Mouse (Mus musculus): ENCODE measurements around the gene Ogg1. TPM values are rescaled to one million over a fixed set of nuclear protein-coding genes. Genes with fewer than 3 reads are reported as not detected.

Gene Ogg1
- polyA plus RNA-seq, 1 experiment from 2014 or later, result 13.8 TPM

DNA sequence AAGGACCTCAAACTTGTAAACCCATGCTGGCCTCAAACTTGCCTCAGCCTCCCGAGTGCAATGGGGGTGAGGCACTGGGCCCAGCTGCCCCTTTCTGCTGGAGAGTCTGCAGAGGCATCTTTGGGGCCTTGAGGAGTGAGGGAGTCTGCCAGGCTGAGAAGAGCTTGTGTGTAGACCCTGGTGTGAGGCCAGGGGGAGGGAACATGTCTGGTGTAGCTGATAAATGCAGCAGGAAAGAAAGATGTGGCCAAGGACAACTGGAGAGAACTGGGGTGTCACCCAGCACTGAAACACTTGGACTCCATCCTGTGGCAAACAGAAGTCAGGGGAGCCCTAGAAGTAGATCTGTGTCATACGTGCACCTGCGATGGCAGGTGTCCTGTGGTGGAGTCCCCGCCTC lies 46.7 kb downstream of the Ogg1 start:
- H3K36me3 ChIP-seq (ENCODE audit: control insufficient read depth, insufficient read depth, low read length), result peaks cover 21% of the 10 kb centered on the region
- peaks cover under 1% of the 10 kb centered on the region; the same call in 1 of the 2 replicates for H3K4me1 ChIP-seq (ENCODE audit: control insufficient read depth, insufficient read depth, low read length)
- DNase-seq (ENCODE audit: low spot score, missing footprints) (no peak), ATAC-seq (ENCODE audit: low FRiP score) (no peak)
- no peak overlapping the region for H3K4me3 ChIP-seq (ENCODE audit: low read depth, low read length)
- no peaks in the 10 kb centered on the region for H3K9me3 ChIP-seq (ENCODE audit: control insufficient read depth, low read length)
- H3K27ac ChIP-seq (ENCODE audit: low read depth, low read length), result no peak overlapping the region
- no peak overlapping the region for H3K9ac ChIP-seq (ENCODE audit: low read length)
- H3K27me3 ChIP-seq (ENCODE audit: control insufficient read depth, insufficient read depth, low read length), result no peaks in the 10 kb centered on the region
- 87% methylated on average over 4 of the region's 4 CpGs for WGBS
- H3K4me2 ChIP-seq, result no peak overlapping the region

DNA sequence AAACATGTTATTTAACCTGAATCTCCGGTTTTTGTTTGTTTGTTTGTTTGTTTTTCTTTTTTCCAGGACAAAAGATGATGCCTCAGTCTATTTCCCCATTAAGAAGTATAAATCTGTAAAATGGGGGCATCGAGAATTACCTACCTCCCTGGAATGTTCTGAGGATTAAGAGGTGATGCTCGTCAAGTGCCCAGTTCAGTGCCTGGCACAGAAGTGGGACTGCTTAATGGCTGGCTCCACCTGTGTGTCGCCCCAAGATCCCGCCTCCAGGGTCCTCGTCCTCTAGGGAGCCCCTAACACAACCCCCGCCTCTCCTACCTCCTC lies 50.4 kb downstream of the Ogg1 start:
- WGBS, result 10% methylated on average over 7 of the region's 7 CpGs
- H3K4me2 ChIP-seq, result peak overlapping the region; percentile 94

DNA sequence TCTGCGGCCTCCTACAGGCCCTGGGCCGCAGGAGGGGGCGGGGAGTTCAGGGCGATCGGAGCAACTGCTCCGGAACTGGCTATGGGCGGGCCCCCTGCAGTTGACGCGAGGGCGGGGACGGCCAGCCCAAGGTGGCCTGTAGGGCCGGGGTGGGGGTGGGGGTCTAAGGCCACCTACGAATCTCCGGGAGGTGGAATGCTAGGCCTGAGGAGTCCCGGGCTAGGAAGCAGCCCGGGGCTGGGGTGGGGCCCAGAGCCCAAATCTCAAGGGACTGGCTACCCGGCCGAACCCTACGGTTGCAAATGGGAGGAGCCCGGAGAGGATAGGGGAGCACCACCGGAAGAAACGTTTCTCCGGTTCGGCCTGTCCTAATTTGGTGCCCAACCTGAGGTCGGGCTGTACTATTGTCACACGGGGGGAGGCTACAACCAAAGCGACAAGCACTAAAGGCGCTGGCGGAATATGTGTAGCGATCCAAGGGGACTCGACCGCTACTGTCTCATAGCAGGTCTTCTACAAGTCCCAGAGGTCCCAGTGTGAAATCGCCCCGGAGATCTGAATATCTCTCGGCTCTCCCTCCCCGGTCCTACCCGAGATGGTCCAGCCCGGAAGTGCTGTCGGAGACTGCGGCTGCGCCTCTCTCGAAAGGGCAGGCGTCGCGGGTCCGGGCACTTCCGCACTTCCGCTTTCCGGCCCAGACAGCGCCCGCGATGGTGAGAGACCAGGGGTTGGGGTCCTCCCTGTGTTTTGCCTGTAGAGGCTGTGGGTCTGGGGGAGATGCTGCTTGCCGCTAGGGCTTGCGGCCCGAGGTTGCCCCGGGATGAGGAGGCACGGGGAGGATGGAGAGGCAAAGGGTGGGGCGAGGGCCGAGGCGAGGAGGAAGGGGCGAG lies 51.0 kb downstream of the Ogg1 start, which contains the start of the genes Tada3 and Arpc4:
Tada3 (minus strand) TSS at position 388 of the 890 bp plus-strand sequence.
Arpc4 (plus strand) TSS at position 620 of the 890 bp plus-strand sequence.
- H3K9ac ChIP-seq (ENCODE audit: low read length), result peak within 1 kb of the TSS; percentile 92
- under 1% methylated on average over 61 of the region's 61 CpGs for WGBS

More for the DNA sequence above, 50.4 kb downstream of the Ogg1 start:
- H3K27me3 ChIP-seq (ENCODE audit: control insufficient read depth, insufficient read depth, low read length), result no peaks in the 10 kb centered on the region
- no peak for ATAC-seq (ENCODE audit: low FRiP score)
- peak overlapping the region; percentile 84 for H3K27ac ChIP-seq (ENCODE audit: low read depth, low read length)
- DNase-seq (ENCODE audit: low spot score, missing footprints), result peak; percentile 85
- H3K4me1 ChIP-seq (ENCODE audit: control insufficient read depth, insufficient read depth, low read length), result peaks cover 11% of the 10 kb centered on the region
- peak overlapping the region; percentile 98 for H3K4me3 ChIP-seq (ENCODE audit: low read depth, low read length)
- peak overlapping the region; percentile 92 for H3K9ac ChIP-seq (ENCODE audit: low read length)
- no peaks in the 10 kb centered on the region for H3K9me3 ChIP-seq (ENCODE audit: control insufficient read depth, low read length)
- peaks cover 19% of the 10 kb centered on the region; the same call in 1 of the 2 replicates for H3K36me3 ChIP-seq (ENCODE audit: control insufficient read depth, insufficient read depth, low read length)

DNA sequence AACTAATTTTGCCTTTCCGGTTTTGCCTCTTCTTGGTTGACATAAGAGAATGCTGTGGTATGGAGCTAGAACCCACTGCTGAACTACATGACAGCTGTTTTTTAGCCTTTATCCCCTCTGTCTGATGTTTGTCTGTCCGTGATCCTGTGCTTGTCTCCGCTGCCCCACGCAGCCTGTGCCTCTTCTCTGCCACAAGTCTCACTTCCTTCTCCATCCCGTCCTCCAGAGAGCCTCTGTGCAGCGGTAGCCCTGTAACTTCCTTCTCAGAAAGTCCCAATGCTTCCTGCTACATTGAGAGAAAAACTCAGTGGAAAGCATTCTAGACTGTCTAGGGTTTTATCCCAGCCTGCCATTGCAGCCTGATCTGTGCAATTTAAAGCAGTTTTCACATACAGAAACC lies 52.5 kb downstream of the Ogg1 start:
- ATAC-seq (ENCODE audit: low FRiP score) (no peak), DNase-seq (ENCODE audit: low spot score, missing footprints) (no peak)
- peaks cover 16% of the 10 kb centered on the region; the same call in 1 of the 2 replicates for H3K36me3 ChIP-seq (ENCODE audit: control insufficient read depth, insufficient read depth, low read length)
- H3K27ac ChIP-seq (ENCODE audit: low read depth, low read length), result no peak overlapping the region
- no peak overlapping the region for H3K9ac ChIP-seq (ENCODE audit: low read length)
- 93% methylated on average over 6 of the region's 6 CpGs for WGBS
- no peaks in the 10 kb centered on the region for H3K27me3 ChIP-seq (ENCODE audit: control insufficient read depth, insufficient read depth, low read length)
- peak overlapping the region; percentile 11 for H3K4me2 ChIP-seq
- peaks cover 11% of the 10 kb centered on the region for H3K4me1 ChIP-seq (ENCODE audit: control insufficient read depth, insufficient read depth, low read length)
- H3K4me3 ChIP-seq (ENCODE audit: low read depth, low read length), result peak overlapping the region; percentile 98; the same call in 1 of the 2 replicates
- no peaks in the 10 kb centered on the region for H3K9me3 ChIP-seq (ENCODE audit: control insufficient read depth, low read length)

More for the DNA sequence above, 51.0 kb downstream of the Ogg1 start, which contains the start of the genes Tada3 and Arpc4:
- peak within 1 kb of the TSS; percentile 94 for H3K4me2 ChIP-seq
- H3K9me3 ChIP-seq (ENCODE audit: control insufficient read depth, low read length), result no peaks in the 10 kb centered on the region
- ATAC-seq (ENCODE audit: low FRiP score) (peak; percentile 95), DNase-seq (ENCODE audit: low spot score, missing footprints) (peak; percentile 99)
- H3K27me3 ChIP-seq (ENCODE audit: control insufficient read depth, insufficient read depth, low read length), result no peaks in the 10 kb centered on the region
- H3K36me3 ChIP-seq (ENCODE audit: control insufficient read depth, insufficient read depth, low read length), result peaks cover 19% of the 10 kb centered on the region; the same call in 1 of the 2 replicates
- peak within 1 kb of the TSS; percentile 98 for H3K4me3 ChIP-seq (ENCODE audit: low read depth, low read length)
- peak within 1 kb of the TSS; percentile 84 for H3K27ac ChIP-seq (ENCODE audit: low read depth, low read length)
- H3K4me1 ChIP-seq (ENCODE audit: control insufficient read depth, insufficient read depth, low read length), result peaks cover 11% of the 10 kb centered on the region

DNA sequence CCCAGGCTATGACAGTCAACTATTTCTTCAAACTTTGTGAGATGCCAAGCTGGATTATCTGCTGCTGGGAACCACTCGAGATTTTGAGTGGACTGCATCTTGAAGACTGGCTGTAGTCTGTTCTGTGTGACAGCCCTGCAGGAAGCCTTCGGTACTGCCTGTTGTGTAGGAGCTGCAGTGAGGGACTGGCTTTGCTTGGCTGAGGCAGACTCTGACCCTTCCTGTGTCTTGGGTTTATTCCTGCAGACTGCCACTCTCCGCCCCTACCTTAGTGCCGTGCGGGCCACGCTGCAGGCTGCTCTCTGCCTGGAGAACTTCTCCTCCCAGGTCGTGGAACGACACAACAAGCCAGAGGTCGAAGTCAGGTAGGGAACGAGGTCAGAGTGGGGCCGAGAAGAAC lies 53.7 kb downstream of the Ogg1 start:
- DNase-seq (ENCODE audit: low spot score, missing footprints) (no peak), ATAC-seq (ENCODE audit: low FRiP score) (no peak)
- Histone ChIP-seq H3K4me2 (no peak overlapping the region), H3K9me3 (ENCODE audit: control insufficient read depth, low read length) (no peaks in the 10 kb centered on the region), H3K4me3 (ENCODE audit: low read depth, low read length) (no peak overlapping the region), H3K36me3 (ENCODE audit: control insufficient read depth, insufficient read depth, low read length) (peaks cover 23% of the 10 kb centered on the region), H3K4me1 (ENCODE audit: control insufficient read depth, insufficient read depth, low read length) (peaks cover 11% of the 10 kb centered on the region), H3K27ac (ENCODE audit: low read depth, low read length) (no peak overlapping the region), H3K27me3 (ENCODE audit: control insufficient read depth, insufficient read depth, low read length) (no peaks in the 10 kb centered on the region), H3K9ac (ENCODE audit: low read length) (no peak overlapping the region)
- 93% methylated on average over 11 of the region's 11 CpGs for WGBS

DNA sequence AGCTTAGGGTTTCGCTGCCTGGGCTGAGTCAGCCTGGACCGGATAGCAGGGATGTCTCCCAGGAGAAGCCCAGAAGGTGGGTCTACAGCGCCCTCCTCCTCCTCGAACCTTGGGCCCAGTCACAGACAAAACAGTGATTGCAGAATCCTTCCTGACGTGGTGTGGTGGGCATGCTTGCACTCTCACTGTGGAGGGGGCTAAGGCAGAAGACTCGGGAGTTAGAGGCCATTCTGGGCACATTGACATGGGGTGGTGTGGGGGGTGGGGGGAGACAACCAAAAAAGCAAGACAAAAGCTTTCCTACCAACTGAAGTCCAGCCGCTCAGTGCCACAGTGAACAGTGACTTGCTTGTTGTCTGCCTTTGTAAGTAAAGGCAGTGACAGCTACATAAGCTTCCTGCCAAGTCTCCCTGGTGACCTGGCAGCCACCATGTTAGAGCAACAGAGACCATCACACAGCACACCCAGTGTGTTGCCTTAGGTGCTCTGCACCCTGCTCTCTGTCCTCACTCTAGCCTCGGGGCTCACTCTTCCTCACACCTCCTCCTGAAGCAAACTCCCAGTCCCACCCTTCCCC lies 57.7 kb downstream of the Ogg1 start:
- ATAC-seq (ENCODE audit: low FRiP score), result no peak
- 94% methylated on average over 8 of the region's 8 CpGs for WGBS

More for the DNA sequence above, 57.7 kb downstream of the Ogg1 start:
- no peak for DNase-seq (ENCODE audit: low spot score, missing footprints)
- Histone ChIP-seq H3K9me3 (ENCODE audit: control insufficient read depth, low read length) (no peaks in the 10 kb centered on the region), H3K27me3 (ENCODE audit: control insufficient read depth, insufficient read depth, low read length) (no peaks in the 10 kb centered on the region), H3K9ac (ENCODE audit: low read length) (no peak overlapping the region), H3K4me2 (no peak overlapping the region), H3K27ac (ENCODE audit: low read depth, low read length) (no peak overlapping the region), H3K36me3 (ENCODE audit: control insufficient read depth, insufficient read depth, low read length) (peaks cover 40% of the 10 kb centered on the region), H3K4me3 (ENCODE audit: low read depth, low read length) (no peak overlapping the region), H3K4me1 (ENCODE audit: control insufficient read depth, insufficient read depth, low read length) (peaks cover 1% of the 10 kb centered on the region; the same call in 1 of the 2 replicates)

Other genes starting within 250 kb of the Ogg1 start
- gene Setd5, start 249.6 kb upstream of the Ogg1 start, polyA plus RNA-seq (2014; fragmentation: Nextera tagmentation; extraction: Ambion mirVana), result 75.0 and 75.5 TPM in 2 replicates
- 7.6 TPM in 2 replicates for gene Lhfpl4, start 131.6 kb upstream of the Ogg1 start, polyA plus RNA-seq (2014; fragmentation: Nextera tagmentation; extraction: Ambion mirVana)
- gene Mtmr14, start 89.1 kb upstream of the Ogg1 start, polyA plus RNA-seq (2014; fragmentation: Nextera tagmentation; extraction: Ambion mirVana), result 44.2 and 46.3 TPM in 2 replicates
- gene Cpne9, start 44.7 kb upstream of the Ogg1 start, polyA plus RNA-seq (2014; fragmentation: Nextera tagmentation; extraction: Ambion mirVana), result 0.07 and 0.08 TPM in 2 replicates
- 20.1 and 22.8 TPM in 2 replicates for gene Brpf1, start 19.8 kb upstream of the Ogg1 start, polyA plus RNA-seq (2014; fragmentation: Nextera tagmentation; extraction: Ambion mirVana)
- gene Camk1, start 17.0 kb downstream of the Ogg1 start, polyA plus RNA-seq (2014; fragmentation: Nextera tagmentation; extraction: Ambion mirVana), result 61.6 and 65.4 TPM in 2 replicates
- 59.3 and 62.4 TPM in 2 replicates for gene Tada3, start 50.9 kb downstream of the Ogg1 start, polyA plus RNA-seq (2014; fragmentation: Nextera tagmentation; extraction: Ambion mirVana)
- 188 and 208 TPM in 2 replicates for gene Arpc4, start 51.1 kb downstream of the Ogg1 start, polyA plus RNA-seq (2014; fragmentation: Nextera tagmentation; extraction: Ambion mirVana)
- 3.0 TPM in 2 replicates for gene Ttll3, start 62.3 kb downstream of the Ogg1 start, polyA plus RNA-seq (2014; fragmentation: Nextera tagmentation; extraction: Ambion mirVana)
- 26.6 and 32.0 TPM in 2 replicates for gene Rpusd3, start 92.4 kb downstream of the Ogg1 start, polyA plus RNA-seq (2014; fragmentation: Nextera tagmentation; extraction: Ambion mirVana)
- not detected in 2 replicates for gene Cidec, start 108.8 kb downstream of the Ogg1 start, polyA plus RNA-seq (2014; fragmentation: Nextera tagmentation; extraction: Ambion mirVana)
- gene Jagn1, start 115.6 kb downstream of the Ogg1 start, polyA plus RNA-seq (2014; fragmentation: Nextera tagmentation; extraction: Ambion mirVana), result 73.1 and 75.0 TPM in 2 replicates
- gene Il17re, start 131.5 kb downstream of the Ogg1 start, polyA plus RNA-seq (2014; fragmentation: Nextera tagmentation; extraction: Ambion mirVana), result 0.19 and 0.40 TPM in 2 replicates
- gene Il17rc, start 144.5 kb downstream of the Ogg1 start, polyA plus RNA-seq (2014; fragmentation: Nextera tagmentation; extraction: Ambion mirVana), result 2.7 and 3.1 TPM in 2 replicates
- 29.2 and 29.9 TPM in 2 replicates for gene Creld1, start 156.3 kb downstream of the Ogg1 start, polyA plus RNA-seq (2014; fragmentation: Nextera tagmentation; extraction: Ambion mirVana)
- gene Prrt3, start 175.0 kb downstream of the Ogg1 start, polyA plus RNA-seq (2014; fragmentation: Nextera tagmentation; extraction: Ambion mirVana), result 0.97 and 1.1 TPM in 2 replicates
- gene Emc3, start 204.7 kb downstream of the Ogg1 start, polyA plus RNA-seq (2014; fragmentation: Nextera tagmentation; extraction: Ambion mirVana), result 88.4 and 90.0 TPM in 2 replicates
- 13.5 and 15.6 TPM in 2 replicates for gene Fancd2, start 204.7 kb downstream of the Ogg1 start, polyA plus RNA-seq (2014; fragmentation: Nextera tagmentation; extraction: Ambion mirVana)

All from midbrain, embryonic 11.5 days (tissue).